Mouse (Mus musculus) megakaryocyte-erythroid progenitor cell, adult 5-6 weeks (primary cell): Measurements from ENCODE around the gene Gm4214. TPM values are rescaled to one million over a fixed set of nuclear protein-coding genes. Genes with fewer than 3 reads are reported as not detected.
"Not testable (repeated sequence)": the region's sequence is repeated elsewhere in the genome, so short reads cannot be mapped to it uniquely, and the experiment has no call there.

Source experiments
- ATAC-seq: replicated peaks from 2 replicates; pipeline ENCODE4 v1.8.0; 2016; ENCODE audit warnings: mild to moderate bottlenecking, inconsistent platforms; ENCODE audit not compliant: severe bottlenecking, poor library complexity, low FRiP score, low TSS enrichment
- total RNA-seq, 2 experiments: library from RNA; stranded (forward) in 1 of 2; stranded (reverse) in 1 of 2; fragments of 200-1000, 215-1000 nt in 1 of 2; fragments of >200 nt in 1 of 2; fragmentation: Nextera tagmentation in 1 of 2; gene quantifications; 2 replicates each; pipeline ENCODE4 v1.2.3; 2014 to 2017

Gm4214 gene
- total RNA-seq (2014; fragmentation: Nextera tagmentation) (not detected in 2 replicates), total RNA-seq (2017) (not detected in 2 replicates)

DNA sequence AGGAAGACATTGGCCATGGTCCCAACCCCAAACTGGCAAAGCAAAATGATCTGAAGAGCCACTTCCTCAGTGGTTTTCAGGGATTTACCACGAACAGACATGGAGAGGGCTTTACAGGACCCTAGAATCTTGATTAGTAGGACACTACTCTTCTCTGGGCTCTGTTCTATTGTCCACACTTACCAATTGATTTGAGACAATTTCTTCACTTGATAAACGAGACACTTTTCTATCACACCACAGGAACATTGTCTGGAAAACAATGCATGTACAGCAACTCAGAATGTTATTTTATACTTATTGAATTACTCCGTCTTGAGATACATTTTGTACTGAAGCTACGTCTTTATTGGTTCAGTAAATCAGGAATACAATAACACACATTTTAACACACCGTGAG, at the start of gene Gm4214:
Gm4214 (minus strand) TSS at position 101 of the 400 bp plus-strand sequence.
- ATAC-seq: not testable (repeated sequence)

DNA sequence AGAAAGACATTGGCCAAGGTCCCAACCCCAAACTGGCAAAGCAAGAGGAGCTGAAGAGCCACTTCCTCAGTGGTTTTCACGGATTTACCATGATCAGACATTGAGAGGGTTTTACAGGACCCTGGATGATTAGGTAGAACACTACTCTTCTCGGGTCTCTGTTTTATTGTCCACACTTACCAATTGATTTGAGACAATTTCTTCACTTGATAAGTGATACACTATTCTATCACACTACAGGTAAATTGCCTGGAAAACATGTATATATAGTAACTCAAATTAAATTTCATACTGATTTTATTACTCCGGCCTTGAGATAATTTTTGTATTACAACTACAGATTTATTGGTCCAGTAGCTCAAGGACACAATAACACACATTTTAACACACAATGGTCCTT, 35.4 kb upstream of the Gm4214 start, which contains the start of gene Gm4216:
Gm4216 (minus strand) TSS at position 101 of the 400 bp plus-strand sequence.
- ATAC-seq: not testable (repeated sequence)

Other genes starting within 250 kb of the Gm4214 start
- not detected in 2 replicates for gene Vmn1r157, start 223.0 kb downstream of the Gm4214 start, total RNA-seq (2014; fragmentation: Nextera tagmentation)
- gene Vmn1r157, start 223.0 kb downstream of the Gm4214 start, total RNA-seq (2017): not detected in 2 replicates
- not detected in 2 replicates for gene Vmn1r158, start 193.9 kb downstream of the Gm4214 start, total RNA-seq (2014; fragmentation: Nextera tagmentation)
- not detected in 2 replicates for gene Vmn1r158, start 193.9 kb downstream of the Gm4214 start, total RNA-seq (2017)
- gene Vmn1r159, start 141.1 kb downstream of the Gm4214 start, total RNA-seq (2014; fragmentation: Nextera tagmentation): not detected in 2 replicates
- not detected in 2 replicates for gene Vmn1r159, start 141.1 kb downstream of the Gm4214 start, total RNA-seq (2017)
- gene Vmn1r160, start 113.4 kb downstream of the Gm4214 start, total RNA-seq (2014; fragmentation: Nextera tagmentation): not detected in 2 replicates
- not detected in 2 replicates for gene Vmn1r160, start 113.4 kb downstream of the Gm4214 start, total RNA-seq (2017)
- gene Gm4216, start 35.2 kb upstream of the Gm4214 start, total RNA-seq (2014; fragmentation: Nextera tagmentation): not detected in 2 replicates
- gene Gm4216, start 35.2 kb upstream of the Gm4214 start, total RNA-seq (2017): not detected in 2 replicates
- gene Vmn1r163, start 70.9 kb upstream of the Gm4214 start, total RNA-seq (2014; fragmentation: Nextera tagmentation): not detected in 2 replicates
- not detected in 2 replicates for gene Vmn1r163, start 70.9 kb upstream of the Gm4214 start, total RNA-seq (2017)
- gene Gm8720, start 82.8 kb upstream of the Gm4214 start, total RNA-seq (2014; fragmentation: Nextera tagmentation): not detected in 2 replicates
- gene Gm8720, start 82.8 kb upstream of the Gm4214 start, total RNA-seq (2017): not detected in 2 replicates
- gene Gm10662, start 159.8 kb upstream of the Gm4214 start, total RNA-seq (2014; fragmentation: Nextera tagmentation): not detected in 2 replicates
- not detected in 2 replicates for gene Gm10662, start 159.8 kb upstream of the Gm4214 start, total RNA-seq (2017)
- gene Vmn1r165, start 232.7 kb upstream of the Gm4214 start, total RNA-seq (2014; fragmentation: Nextera tagmentation): not detected in 2 replicates
- not detected in 2 replicates for gene Vmn1r165, start 232.7 kb upstream of the Gm4214 start, total RNA-seq (2017)